Mouse (Mus musculus) hindbrain, embryonic 16.5 days (tissue): Measurements from ENCODE around the gene Rnf133. TPM values are rescaled to one million over a fixed set of nuclear protein-coding genes. Genes with fewer than 3 reads are reported as not detected.

Experiments used
- ATAC-seq: fragments of 200-750 bp; cut with Nextera tagmentation; 2 replicates; pipeline ENCODE4 v1.8.0; 2017; ENCODE audit warnings: moderate TSS enrichment, moderate library complexity
- H3K27ac ChIP-seq: fragments of 300-500 bp; sonication (generic); 2 replicates; pipeline ENCODE4 v1.5.1; 2014; ENCODE audit warnings: low read depth, mild to moderate bottlenecking, control low read depth, low read length, moderate library complexity
- H3K27me3 ChIP-seq: fragments of 300-500 bp; sonication (generic); replicated peaks from 2 replicates; pipeline ENCODE4 v1.6.1; 2014; ENCODE audit warnings: low read length; ENCODE audit not compliant: control insufficient read depth, insufficient read depth
- H3K36me3 ChIP-seq: fragments of 300-500 bp; sonication (generic); 2 replicates; pipeline ENCODE4 v1.6.1; 2014; ENCODE audit warnings: mild to moderate bottlenecking, low read length, moderate library complexity, mixed read lengths; ENCODE audit not compliant: control insufficient read depth, insufficient read depth
- H3K4me1 ChIP-seq: fragments of 300-500 bp; sonication (generic); 2 replicates; pipeline ENCODE4 v1.6.1; 2014; ENCODE audit warnings: low read depth, low read length; ENCODE audit not compliant: control insufficient read depth, insufficient read depth
- H3K4me2 ChIP-seq: fragments of 300-500 bp; sonication (generic); 2 replicates; pipeline ENCODE4 v1.6.1; 2014; ENCODE audit warnings: mild to moderate bottlenecking, low read length, control low read depth, moderate library complexity
- H3K4me3 ChIP-seq: fragments of 300-500 bp; sonication (generic); 2 replicates; pipeline ENCODE4 v1.5.1; 2014; ENCODE audit warnings: mild to moderate bottlenecking, low read length, control low read depth, moderate library complexity
- H3K9ac ChIP-seq: fragments of 300-500 bp; sonication (generic); 2 replicates; pipeline ENCODE4 v1.6.1; 2014; ENCODE audit warnings: low read depth, mild to moderate bottlenecking, control low read depth, low read length, moderate library complexity
- H3K9me3 ChIP-seq: fragments of 300-500 bp; sonication (generic); 2 replicates; pipeline ENCODE4 v1.6.1; 2014; ENCODE audit warnings: mild to moderate bottlenecking, low read length, moderate library complexity; ENCODE audit not compliant: control insufficient read depth
- WGBS: fragments of 180-500 bp; shearing (Covaris S2); extraction: QIAGEN DNeasy Blood & Tissue Kit; methylation state at CpG from one replicate; pipeline ENCODE4 v1.1.7; 2014; 5-methylcytosine and 5-hydroxymethylcytosine counted together
- polyA plus RNA-seq: library from polyadenylated mRNA; unstranded; fragments of >200 nt; fragmentation: Nextera tagmentation; extraction: Ambion mirVana; gene quantifications from 2 replicates; pipeline ENCODE4 v1.2.1, GENCODE M21; 2015

The Rnf133 gene
- 0.19 TPM in 1 of 2 replicates, not detected in the other for polyA plus RNA-seq

DNA sequence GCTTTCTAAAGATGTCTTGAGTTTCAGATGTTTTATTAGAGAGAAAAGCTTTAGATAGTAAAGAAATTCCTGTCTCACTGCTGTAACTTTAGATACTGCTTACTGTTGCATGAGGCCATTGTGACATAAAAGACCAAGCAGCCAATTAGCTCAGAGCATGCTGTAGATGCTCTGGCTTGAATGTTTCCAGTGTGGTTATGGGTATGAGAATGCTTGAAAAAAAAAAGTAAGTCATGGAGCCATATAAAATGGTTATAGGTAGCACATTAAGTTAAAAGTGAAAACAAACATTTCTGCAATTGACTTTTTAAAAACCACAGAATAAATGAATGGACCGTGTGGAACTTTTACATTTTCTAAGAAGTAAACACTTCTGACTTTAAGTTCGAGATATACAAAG is at the start of gene Rnf133:
Rnf133 (minus strand) TSS at position 101 of the 400 bp plus-strand sequence.
- Histone ChIP-seq H3K4me3 (no peak within 1 kb of the TSS), H3K4me1 (no peaks in the 10 kb centered on the region), H3K36me3 (no peaks in the 10 kb centered on the region), H3K9me3 (no peaks in the 10 kb centered on the region), H3K27ac (no peak within 1 kb of the TSS), H3K9ac (no peak within 1 kb of the TSS), H3K4me2 (no peak within 1 kb of the TSS), H3K27me3 (no peaks in the 10 kb centered on the region)
- 93% methylated on average over 2 of the region's 2 CpGs for WGBS
- ATAC-seq = no peak

DNA sequence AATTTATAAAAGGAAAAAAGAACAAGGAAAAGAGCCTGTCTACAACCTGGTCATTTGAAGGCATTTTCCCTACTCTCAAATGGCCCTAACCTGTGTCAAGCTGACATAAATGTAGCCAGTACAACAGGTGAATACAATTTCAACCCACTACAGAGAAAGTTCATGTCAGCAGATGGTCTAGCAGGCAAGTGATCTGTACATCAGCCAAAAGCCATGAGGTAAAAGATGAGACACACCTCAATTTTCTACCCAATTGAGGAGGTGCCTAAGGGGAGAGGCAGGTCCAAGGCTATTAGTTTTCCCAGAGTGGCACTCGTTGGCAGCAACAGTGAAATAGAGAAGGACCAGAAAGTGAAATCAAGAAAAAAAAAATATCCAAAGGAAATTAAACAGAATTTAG is 28.1 kb upstream of the Rnf133 start:
- Histone ChIP-seq H3K9me3 (no peaks in the 10 kb centered on the region), H3K4me3 (no peak overlapping the region), H3K4me2 (no peak overlapping the region), H3K27ac (no peak overlapping the region), H3K36me3 (no peaks in the 10 kb centered on the region), H3K4me1 (no peaks in the 10 kb centered on the region), H3K9ac (no peak overlapping the region), H3K27me3 (no peaks in the 10 kb centered on the region)
- ATAC-seq = no peak
- 90% methylated on average over 1 of the region's 1 CpGs for WGBS

DNA sequence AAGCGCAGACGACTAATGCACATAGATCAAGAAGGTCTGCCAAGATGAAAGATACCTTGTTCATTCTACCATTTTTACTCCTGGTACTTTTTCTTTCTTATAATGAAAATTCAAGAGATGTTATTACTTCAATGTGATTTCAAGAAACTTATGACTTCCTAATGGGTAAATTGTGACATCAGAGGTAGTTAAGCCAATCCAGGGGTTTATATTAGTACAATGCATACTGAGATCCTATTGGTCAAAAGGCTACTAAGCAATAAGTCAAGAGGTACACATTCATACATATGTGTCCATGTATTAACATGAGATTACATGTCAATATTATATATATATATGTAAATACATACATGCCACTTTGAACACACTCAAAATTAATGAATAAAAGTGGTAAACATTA is 4.9 kb upstream of the Rnf133 start, which contains the start of gene Rnf148:
Rnf148 (minus strand) TSS at position 101 of the 400 bp plus-strand sequence.
- 91% methylated on average over 2 of the region's 2 CpGs for WGBS
- Histone ChIP-seq H3K9ac (no peak within 1 kb of the TSS), H3K27ac (no peak within 1 kb of the TSS), H3K9me3 (no peaks in the 10 kb centered on the region), H3K4me1 (no peaks in the 10 kb centered on the region), H3K4me2 (no peak within 1 kb of the TSS), H3K36me3 (no peaks in the 10 kb centered on the region), H3K4me3 (no peak within 1 kb of the TSS), H3K27me3 (no peaks in the 10 kb centered on the region)
- ATAC-seq = no peak

DNA sequence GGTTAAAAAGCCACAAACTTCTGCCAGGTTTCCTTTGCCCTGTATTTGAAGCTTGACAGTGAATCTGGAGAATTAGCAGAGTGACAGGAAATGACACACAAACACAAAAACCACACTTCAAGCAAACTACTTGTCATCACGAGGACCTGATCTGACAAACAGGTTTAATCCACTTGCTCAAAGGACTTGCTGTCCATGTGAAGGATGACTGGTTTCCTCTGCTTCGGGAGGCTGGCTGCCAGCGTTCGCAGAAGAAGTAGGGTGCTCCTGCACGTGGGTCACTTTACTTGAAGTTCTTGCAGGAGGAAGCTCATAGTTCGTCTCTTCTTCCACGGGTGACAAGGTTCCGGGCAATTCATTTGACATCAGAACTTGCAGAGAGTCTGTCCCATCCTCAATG is 1.4 kb downstream of the Rnf133 start:
- no peak overlapping the region for H3K4me2 ChIP-seq
- H3K27ac ChIP-seq = no peak overlapping the region
- no peaks in the 10 kb centered on the region for H3K36me3 ChIP-seq
- H3K27me3 ChIP-seq = no peaks in the 10 kb centered on the region
- no peak overlapping the region for H3K9ac ChIP-seq
- ATAC-seq = no peak
- no peaks in the 10 kb centered on the region for H3K9me3 ChIP-seq
- H3K4me3 ChIP-seq = no peak overlapping the region
- H3K4me1 ChIP-seq = no peaks in the 10 kb centered on the region
- 86% methylated on average over 8 of the region's 8 CpGs for WGBS

DNA sequence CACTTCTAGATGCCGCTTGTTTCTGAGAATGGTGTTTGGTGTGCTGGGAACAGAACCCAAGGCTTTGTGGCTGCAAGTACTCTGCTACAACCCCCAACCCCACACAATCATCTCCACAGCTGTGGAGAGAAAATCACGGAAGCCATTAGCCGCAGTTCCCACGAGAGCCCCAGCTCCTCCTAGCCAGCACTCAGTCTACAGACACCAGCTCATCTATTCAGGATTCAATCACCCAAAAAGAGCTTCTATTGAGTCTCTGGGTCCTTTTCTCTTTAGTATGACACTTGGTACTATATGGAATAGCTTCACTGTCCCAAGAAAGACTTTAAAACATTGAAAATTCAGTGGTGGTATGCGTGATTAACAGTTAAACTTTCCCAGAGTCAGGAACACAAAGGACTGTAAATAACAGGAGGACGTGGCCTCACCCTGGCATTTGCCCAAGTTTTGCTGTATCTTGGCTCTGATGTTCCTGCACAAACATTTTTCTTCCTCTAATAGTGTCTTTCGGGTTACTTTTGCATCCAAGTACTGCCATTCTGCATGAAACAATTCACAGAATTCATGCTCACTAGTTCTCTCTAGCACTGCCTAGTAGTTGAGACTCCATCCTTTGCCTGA is 2.4 kb downstream of the Rnf133 start:
- 59% methylated on average over 7 of the region's 7 CpGs for WGBS
- Histone ChIP-seq H3K36me3 (no peaks in the 10 kb centered on the region), H3K9ac (no peak overlapping the region), H3K27me3 (no peaks in the 10 kb centered on the region), H3K4me2 (no peak overlapping the region), H3K27ac (no peak overlapping the region), H3K9me3 (no peaks in the 10 kb centered on the region), H3K4me1 (no peaks in the 10 kb centered on the region), H3K4me3 (no peak overlapping the region)
- peak; percentile 40; the same call in 1 of the 2 replicates for ATAC-seq

DNA sequence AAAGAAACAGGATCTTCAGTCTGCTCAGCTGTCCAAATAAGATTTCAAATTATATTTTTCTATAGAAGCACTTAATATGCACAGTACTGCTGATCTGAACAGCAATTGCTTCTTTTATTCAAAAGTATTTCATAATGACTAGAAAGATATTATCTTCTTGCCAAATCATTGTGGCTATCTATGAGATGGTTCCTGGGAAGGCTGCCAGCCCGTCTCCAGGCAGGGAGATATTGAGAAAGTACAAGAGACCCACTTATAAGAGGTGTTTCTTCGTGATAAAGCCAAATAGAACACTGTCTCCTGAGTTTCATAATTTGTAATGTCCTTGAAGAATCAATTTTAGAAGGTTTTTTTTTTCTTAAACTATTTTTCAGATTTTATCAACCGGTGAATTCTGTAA is 13.0 kb downstream of the Rnf133 start:
- WGBS = 66% methylated on average over 3 of the region's 3 CpGs
- no peak for ATAC-seq
- Histone ChIP-seq H3K27ac (no peak overlapping the region), H3K36me3 (no peaks in the 10 kb centered on the region), H3K4me1 (no peaks in the 10 kb centered on the region), H3K9ac (no peak overlapping the region), H3K4me3 (no peak overlapping the region), H3K4me2 (no peak overlapping the region), H3K27me3 (no peaks in the 10 kb centered on the region), H3K9me3 (no peaks in the 10 kb centered on the region)

DNA sequence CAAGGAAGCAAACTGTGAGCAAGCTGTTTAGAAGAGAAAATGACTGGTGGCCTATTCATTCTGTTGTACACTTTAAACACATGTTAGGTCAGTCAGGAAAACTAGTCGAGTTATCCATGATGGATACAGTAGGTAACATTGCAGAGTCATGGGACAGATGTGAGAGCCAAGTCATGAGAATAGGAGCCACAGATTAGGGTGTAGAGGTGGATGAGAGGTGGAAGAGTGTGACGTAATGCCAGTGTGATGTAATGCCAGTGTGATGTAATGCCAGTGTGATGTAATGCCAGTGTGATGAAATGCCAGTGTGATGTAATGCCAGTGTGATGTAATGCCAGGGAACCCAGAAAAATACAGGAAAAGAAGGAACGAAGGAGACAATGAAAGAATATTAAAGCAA is 14.9 kb downstream of the Rnf133 start:
- Histone ChIP-seq H3K4me2 (no peak overlapping the region), H3K36me3 (no peaks in the 10 kb centered on the region), H3K27ac (no peak overlapping the region), H3K4me1 (no peaks in the 10 kb centered on the region), H3K27me3 (no peaks in the 10 kb centered on the region), H3K9ac (no peak overlapping the region), H3K9me3 (no peaks in the 10 kb centered on the region), H3K4me3 (no peak overlapping the region)
- WGBS = 95% methylated on average over 3 of the region's 3 CpGs
- no peak for ATAC-seq

DNA sequence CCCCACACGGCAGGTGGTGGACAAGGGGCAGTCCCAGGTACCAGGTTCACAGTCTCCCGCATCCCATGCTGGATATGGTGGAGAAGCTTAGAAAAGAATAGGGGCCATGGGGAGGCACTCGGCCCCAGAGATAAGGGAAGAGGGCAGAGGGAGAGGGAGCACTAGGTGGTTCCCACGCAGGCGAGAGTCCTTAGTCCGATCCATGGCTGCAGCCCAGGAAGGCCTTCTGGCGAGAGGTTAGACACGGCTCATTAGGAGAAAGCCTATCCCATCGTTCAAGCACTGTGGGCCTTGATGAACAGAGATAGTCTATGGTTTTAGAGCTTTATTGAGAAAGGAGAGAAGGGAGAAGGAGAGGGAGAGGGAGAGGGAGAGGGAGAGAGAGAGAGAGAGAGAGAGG is 16.1 kb downstream of the Rnf133 start:
- no peaks in the 10 kb centered on the region for H3K4me1 ChIP-seq
- 66% methylated on average over 9 of the region's 9 CpGs for WGBS
- no peak for ATAC-seq

DNA sequence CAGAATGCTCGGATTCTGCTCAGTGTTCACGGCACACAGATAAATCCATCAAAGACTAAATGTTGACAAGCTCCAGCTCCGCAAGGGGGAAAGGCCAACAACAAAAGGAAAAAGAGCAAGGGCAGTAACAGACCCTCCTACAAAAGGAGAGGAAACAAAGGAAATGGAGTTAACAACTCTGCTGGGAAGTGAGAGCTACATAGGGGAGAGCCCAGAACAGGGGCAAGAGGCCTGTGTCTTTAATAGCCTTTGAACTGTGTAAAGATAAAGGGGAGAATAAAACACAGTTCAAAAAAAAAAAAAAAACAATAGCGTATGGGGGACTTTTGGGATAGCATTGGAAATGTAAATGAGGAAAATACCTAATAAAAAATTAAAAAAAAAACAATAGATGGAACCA is 19.6 kb downstream of the Rnf133 start:
- WGBS = 13% methylated on average over 4 of the region's 4 CpGs
- no peak overlapping the region for H3K9ac ChIP-seq

More for the DNA sequence above, 16.1 kb downstream of the Rnf133 start:
- H3K9ac ChIP-seq = no peak overlapping the region
- no peaks in the 10 kb centered on the region for H3K36me3 ChIP-seq
- no peak overlapping the region for H3K27ac ChIP-seq
- H3K4me3 ChIP-seq = no peak overlapping the region
- H3K4me2 ChIP-seq = no peak overlapping the region
- no peaks in the 10 kb centered on the region for H3K27me3 ChIP-seq
- H3K9me3 ChIP-seq = no peaks in the 10 kb centered on the region

More for the DNA sequence above, 19.6 kb downstream of the Rnf133 start:
- H3K4me2 ChIP-seq = no peak overlapping the region
- no peak for ATAC-seq
- H3K4me3 ChIP-seq = no peak overlapping the region
- H3K9me3 ChIP-seq = no peaks in the 10 kb centered on the region
- no peak overlapping the region for H3K27ac ChIP-seq
- no peaks in the 10 kb centered on the region for H3K4me1 ChIP-seq
- no peaks in the 10 kb centered on the region for H3K27me3 ChIP-seq
- no peaks in the 10 kb centered on the region for H3K36me3 ChIP-seq
